ENCODE assay signal across 8 mouse cellular contexts in the genomic region with DNA sequence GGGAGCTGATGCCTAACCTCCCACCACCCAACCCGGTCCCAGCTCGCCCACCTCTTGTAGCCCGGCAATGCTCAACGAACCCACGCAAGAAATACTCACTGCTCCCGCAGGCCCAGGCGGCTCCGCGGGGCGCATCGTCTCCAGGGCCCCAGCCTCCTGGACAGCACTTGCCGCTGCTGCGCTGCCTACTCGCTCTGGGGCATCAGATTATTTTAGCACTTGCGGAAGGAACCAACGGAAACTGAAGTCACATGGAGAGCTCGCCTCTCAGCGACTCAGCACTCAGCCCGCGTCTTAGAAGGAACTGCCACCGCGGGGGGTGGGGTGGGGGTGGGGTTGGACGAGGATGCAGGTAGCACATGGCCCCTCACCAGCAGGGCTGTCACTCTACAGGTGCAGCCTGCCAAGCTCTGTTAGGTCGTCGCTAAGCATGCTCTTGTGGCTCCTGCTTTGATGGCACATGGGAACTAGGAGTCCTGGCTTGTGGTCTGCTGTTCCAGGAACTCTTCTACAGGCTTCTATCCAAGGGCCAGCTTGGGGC. TPM values are rescaled to one million over a fixed set of nuclear protein-coding genes. Genes with fewer than 3 reads are reported as not detected.
DNase-seq lines count a peak whose midpoint lies in the region; TF ChIP-seq lines count a peak whose summit lies in the region.

A gene (minus strand): TSS at position 314 of the 541 bp plus-strand sequence.

- H3K27me3 ChIP-seq in forebrain, embryonic 10.5 days (ENCODE audit: poor library complexity, severe bottlenecking), result peaks cover 27% of the 10 kb centered on the region

- H3K9ac ChIP-seq in ES-E14 (ENCODE audit: insufficient read depth, low read depth, low read length, poor library complexity, severe bottlenecking), result peak within 1 kb of the TSS; percentile 73

- peak; percentile 50 for DNase-seq in ES-E14 (ENCODE audit: low read depth, low spot score)
- peak; percentile 34 for DNase-seq in forebrain, embryonic 10.5 days (ENCODE audit: extremely low spot score, low spot score)
- DNase-seq in heart, postnatal 4 days, result peak; percentile 47
- peak; percentile 50 to 70 for DNase-seq in left cerebral cortex, adult 18-20 months (ENCODE audit: low spot score in 2 of 2)
- DNase-seq in lung, postnatal 4 days, result peak; percentile 70 to 76
- DNase-seq in right cerebral cortex, postnatal 14 days, result peak; percentile 49
- DNase-seq in urinary bladder, postnatal 4 days (ENCODE audit: low spot score in 2 of 2), result no peak

- H3K4me1 ChIP-seq in ES-E14 (ENCODE audit: control insufficient read depth in 2 of 2, insufficient read depth in 2 of 2, low read length in 2 of 2, poor library complexity in 1 of 2), result peaks cover 0 to 8% of the 10 kb centered on the region in 2 experiments; a peak in 2 of 4 replicates
- no peaks in the 10 kb centered on the region; the same call in 1 of the 2 replicates for H3K4me1 ChIP-seq in brown adipose tissue, adult 24 weeks (ENCODE audit: control insufficient read depth, insufficient read depth, insufficient read length, low read length)
- H3K4me1 ChIP-seq in forebrain, embryonic 10.5 days, result peaks cover 17% of the 10 kb centered on the region

- H3K4me3 ChIP-seq in ES-E14 (ENCODE audit: insufficient read depth in 1 of 2, low read depth in 1 of 2, low read length in 2 of 2, poor library complexity in 1 of 2, severe bottlenecking in 1 of 2), result peak within 1 kb of the TSS; percentile 50 to 74
- peak within 1 kb of the TSS; percentile 91 for H3K4me3 ChIP-seq in brown adipose tissue, adult 24 weeks (ENCODE audit: insufficient read depth, low read depth, low read length)
- peak within 1 kb of the TSS; percentile 54 for H3K4me3 ChIP-seq in forebrain, embryonic 10.5 days

- in situ Hi-C loops in ES-E14 (cut with MboI; ENCODE audit: low sequenced_read_pairs in 2 of 2, unreplicated experiment in 2 of 2), result no loop called here

- 2% methylated on average over 25 of the region's 25 CpGs for WGBS in forebrain, embryonic 10.5 days

- H3K36me3 ChIP-seq in ES-E14 (ENCODE audit: control insufficient read depth, insufficient read depth, low read length, poor library complexity, severe bottlenecking), result no peaks in the 10 kb centered on the region
- H3K36me3 ChIP-seq in forebrain, embryonic 10.5 days (replicated peaks), result no peaks in the 10 kb centered on the region

- no peaks in the 10 kb centered on the region for H3K9me3 ChIP-seq in ES-E14 (ENCODE audit: control insufficient read depth, insufficient read depth, low read depth, low read length)
- H3K9me3 ChIP-seq in forebrain, embryonic 10.5 days, result no peaks in the 10 kb centered on the region

- no peak within 1 kb of the TSS for H3K27ac ChIP-seq in ES-E14 (ENCODE audit: insufficient read depth, low read depth, low read length, poor library complexity, severe bottlenecking)
- H3K27ac ChIP-seq in brown adipose tissue, adult 24 weeks (replicated peaks; ENCODE audit: low read depth, low read length), result peak within 1 kb of the TSS; percentile 96
- peak within 1 kb of the TSS; percentile 79 for H3K27ac ChIP-seq in forebrain, embryonic 10.5 days

TF ChIP-seq in ES-E14, 5 proteins besides CTCF, POLR2A, EP300 and RAD21:
- no peak for TF ChIP-seq ZC3H11A (IDR thresholded peaks at IDR 0.05; ENCODE audit: borderline replicate concordance, low read depth, low read length)
- no peak for TF ChIP-seq HCFC1 (IDR thresholded peaks at IDR 0.05; ENCODE audit: borderline replicate concordance, insufficient read depth, low read length)
- TF ChIP-seq MAFK (IDR thresholded peaks at IDR 0.05; ENCODE audit: insufficient read depth, low read depth, low read length), result no peak
- no peak for TF ChIP-seq CHD2 (IDR thresholded peaks at IDR 0.05; ENCODE audit: low read depth, low read length)
- no peak for TF ChIP-seq ZNF384 (IDR thresholded peaks at IDR 0.05; ENCODE audit: low read depth, low read length)

RNA-seq across cellular contexts. Expression of the gene that starts here (rescaled TPM):
- 6.4 and 7.2 TPM in 2 replicates for total RNA-seq in ES-E14 (2012; rRNA removed)
- 3.3 and 6.0 TPM in 2 replicates for polyA plus RNA-seq in brown adipose tissue, adult 24 weeks (2012; ENCODE audit: insufficient read depth, insufficient read length, missing spikeins)
- 7.3 and 9.3 TPM in 2 replicates for polyA plus RNA-seq in forebrain, embryonic 10.5 days (2016; fragmentation: Nextera tagmentation; extraction: Ambion mirVana)
- total RNA-seq in heart, postnatal 4 days (2021), result 1 to 10 TPM; 6.0 to 6.7 TPM
- 1 to 10 TPM; 6.8 to 8.5 TPM for total RNA-seq in left cerebral cortex, adult 18-20 months (2021)

Comparison
In these comparisons a context has a peak if more than half of its experiments do, and no peak if none do; other contexts are left out.
1. DNase-seq: peak in ES-E14 (single experiment), forebrain, embryonic 10.5 days (single experiment), heart, postnatal 4 days (single experiment), left cerebral cortex, adult 18-20 months (2 of 2), lung, postnatal 4 days (2 of 2) and right cerebral cortex, postnatal 14 days (single experiment); none in urinary bladder, postnatal 4 days (0 of 2).
2. Peak in every context shown above with its lines, with median percentiles within 50 percentile points of each other: H3K4me3 ChIP-seq.